Mouse (Mus musculus): Measurements from ENCODE around the gene Zscan20. TPM values are rescaled to one million over a fixed set of nuclear protein-coding genes. Genes with fewer than 3 reads are reported as not detected.
"Not testable (repeated sequence)": the region's sequence is repeated elsewhere in the genome, so short reads cannot be mapped to it uniquely, and the experiment has no call there.

Zscan20 gene
- polyA plus RNA-seq, 1 experiment from 2014 or later = 4.7 TPM

- Histone ChIP-seq H3K9me3 (replicated peaks) (no peaks in the 10 kb centered on the region), H3K4me2 (no peak overlapping the region), H3K4me1 (replicated peaks) (peaks cover 24% of the 10 kb centered on the region), H3K27me3 (replicated peaks) (no peaks in the 10 kb centered on the region), H3K9ac (no peak overlapping the region), H3K36me3 (no peaks in the 10 kb centered on the region), H3K27ac (ENCODE audit: poor library complexity, severe bottlenecking) (no peak overlapping the region; the same call in 1 of the 2 replicates), H3K4me3 (no peak overlapping the region)
- 38% methylated on average over 11 of the region's 11 CpGs for WGBS
- ATAC-seq (ENCODE audit: insufficient number of reproducible peaks, low FRiP score) = peak; percentile 23; the same call in 1 of the 2 replicates
These were observed 27.4 kb upstream of the Zscan20 start for GRCm38 (mm10) chr4:128637250-128637649.

GRCm38 (mm10) chr4:128635894-128636585 is 26.1 kb upstream of the Zscan20 start:
- 64% methylated on average over 10 of the region's 10 CpGs for WGBS
- no peak overlapping the region for H3K9ac ChIP-seq
- no peak overlapping the region for H3K4me3 ChIP-seq
- H3K27ac ChIP-seq (ENCODE audit: poor library complexity, severe bottlenecking) = no peak overlapping the region
- peaks cover 21% of the 10 kb centered on the region for H3K4me1 ChIP-seq (replicated peaks)
- H3K27me3 ChIP-seq (replicated peaks) = no peaks in the 10 kb centered on the region
- no peak overlapping the region for H3K4me2 ChIP-seq
- H3K9me3 ChIP-seq (replicated peaks) = no peaks in the 10 kb centered on the region
- ATAC-seq (ENCODE audit: insufficient number of reproducible peaks, low FRiP score) = no peak
- no peaks in the 10 kb centered on the region for H3K36me3 ChIP-seq

GRCm38 (mm10) chr4:128635451-128635850 is 25.6 kb upstream of the Zscan20 start:
- no peaks in the 10 kb centered on the region for H3K27me3 ChIP-seq (replicated peaks)
- no peak overlapping the region for H3K9ac ChIP-seq
- H3K4me3 ChIP-seq = no peak overlapping the region
- no peaks in the 10 kb centered on the region for H3K9me3 ChIP-seq (replicated peaks)
- H3K4me1 ChIP-seq (replicated peaks) = peaks cover 21% of the 10 kb centered on the region
- no peak for ATAC-seq (ENCODE audit: insufficient number of reproducible peaks, low FRiP score)
- WGBS = 82% methylated on average over 7 of the region's 7 CpGs
- H3K4me2 ChIP-seq = no peak overlapping the region
- H3K27ac ChIP-seq (ENCODE audit: poor library complexity, severe bottlenecking) = no peak overlapping the region
- no peaks in the 10 kb centered on the region for H3K36me3 ChIP-seq

GRCm38 (mm10) chr4:128621109-128621508 is 11.2 kb upstream of the Zscan20 start:
- Histone ChIP-seq H3K9me3 (replicated peaks) (no peaks in the 10 kb centered on the region), H3K27ac (ENCODE audit: poor library complexity, severe bottlenecking) (no peak overlapping the region), H3K9ac (no peak overlapping the region), H3K4me1 (replicated peaks) (peaks cover 17% of the 10 kb centered on the region), H3K36me3 (no peaks in the 10 kb centered on the region), H3K4me2 (no peak overlapping the region), H3K4me3 (no peak overlapping the region), H3K27me3 (replicated peaks) (peaks cover 15% of the 10 kb centered on the region)
- no peak for ATAC-seq (ENCODE audit: insufficient number of reproducible peaks, low FRiP score)
- 78% methylated on average over 8 of the region's 8 CpGs for WGBS

- Histone ChIP-seq H3K36me3 (no peaks in the 10 kb centered on the region), H3K9me3 (replicated peaks) (no peaks in the 10 kb centered on the region), H3K27me3 (replicated peaks) (peaks cover 21% of the 10 kb centered on the region), H3K27ac (ENCODE audit: poor library complexity, severe bottlenecking) (no peak overlapping the region), H3K4me3 (no peak overlapping the region), H3K4me2 (no peak overlapping the region), H3K9ac (no peak overlapping the region), H3K4me1 (replicated peaks) (peaks cover 17% of the 10 kb centered on the region)
- 75% methylated on average over 6 of the region's 6 CpGs for WGBS
- no peak for ATAC-seq (ENCODE audit: insufficient number of reproducible peaks, low FRiP score)
These were observed 10.7 kb upstream of the Zscan20 start for GRCm38 (mm10) chr4:128620572-128620971.

GRCm38 (mm10) chr4:128618963-128619362 is 9.1 kb upstream of the Zscan20 start:
- H3K36me3 ChIP-seq = no peaks in the 10 kb centered on the region
- ATAC-seq (ENCODE audit: insufficient number of reproducible peaks, low FRiP score) = no peak
- H3K9me3 ChIP-seq (replicated peaks) = no peaks in the 10 kb centered on the region
- no peak overlapping the region for H3K4me2 ChIP-seq
- H3K9ac ChIP-seq = no peak overlapping the region
- H3K4me1 ChIP-seq (replicated peaks) = peaks cover 17% of the 10 kb centered on the region
- H3K27ac ChIP-seq (ENCODE audit: poor library complexity, severe bottlenecking) = no peak overlapping the region
- no peak overlapping the region for H3K4me3 ChIP-seq
- H3K27me3 ChIP-seq (replicated peaks) = peaks cover 31% of the 10 kb centered on the region
- 58% methylated on average over 2 of the region's 2 CpGs for WGBS

GRCm38 (mm10) chr4:128618246-128618911 is 8.5 kb upstream of the Zscan20 start, which contains the start of gene Tlr12:
Gene Tlr12 (minus strand): TSS chr4:128618619.
- Histone ChIP-seq H3K4me2 (no peak within 1 kb of the TSS), H3K27ac (ENCODE audit: poor library complexity, severe bottlenecking) (no peak within 1 kb of the TSS), H3K4me3 (no peak within 1 kb of the TSS), H3K36me3 (no peaks in the 10 kb centered on the region), H3K9me3 (replicated peaks) (no peaks in the 10 kb centered on the region), H3K27me3 (replicated peaks) (peaks cover 31% of the 10 kb centered on the region), H3K4me1 (replicated peaks) (peaks cover 17% of the 10 kb centered on the region), H3K9ac (no peak within 1 kb of the TSS)
- ATAC-seq (ENCODE audit: insufficient number of reproducible peaks, low FRiP score) = 0 out of 2 replicates have a peak, but pooled peaks have one; percentile 19
- WGBS = 54% methylated on average over 15 of the region's 15 CpGs

GRCm38 (mm10) chr4:128617363-128618120 is 7.6 kb upstream of the Zscan20 start:
- Histone ChIP-seq H3K27ac (ENCODE audit: poor library complexity, severe bottlenecking) (no peak overlapping the region), H3K4me2 (0 out of 2 replicates have a peak overlapping the region, but pooled peaks have one; percentile 8), H3K36me3 (no peaks in the 10 kb centered on the region), H3K4me1 (replicated peaks) (peaks cover 17% of the 10 kb centered on the region), H3K4me3 (no peak overlapping the region), H3K27me3 (replicated peaks) (peaks cover 31% of the 10 kb centered on the region), H3K9me3 (replicated peaks) (no peaks in the 10 kb centered on the region), H3K9ac (no peak overlapping the region)
- WGBS = 38% methylated on average over 17 of the region's 17 CpGs
- peak; percentile 38; the same call in 1 of the 2 replicates for ATAC-seq (ENCODE audit: insufficient number of reproducible peaks, low FRiP score)

- peaks cover 17% of the 10 kb centered on the region for H3K4me1 ChIP-seq (replicated peaks)
- H3K9ac ChIP-seq = no peak overlapping the region
- no peaks in the 10 kb centered on the region for H3K9me3 ChIP-seq (replicated peaks)
- H3K27me3 ChIP-seq (replicated peaks) = peaks cover 31% of the 10 kb centered on the region
- ATAC-seq (ENCODE audit: insufficient number of reproducible peaks, low FRiP score) = no peak
- no peak overlapping the region for H3K4me2 ChIP-seq
- 83% methylated on average over 14 of the region's 14 CpGs for WGBS
- H3K27ac ChIP-seq (ENCODE audit: poor library complexity, severe bottlenecking) = no peak overlapping the region
- H3K4me3 ChIP-seq = no peak overlapping the region
- no peaks in the 10 kb centered on the region for H3K36me3 ChIP-seq
These were observed 5.9 kb upstream of the Zscan20 start for GRCm38 (mm10) chr4:128615761-128616160.

- 22% methylated on average over 8 of the region's 8 CpGs for WGBS
These were observed 3.4 kb upstream of the Zscan20 start for GRCm38 (mm10) chr4:128613326-128613725.

GRCm38 (mm10) chr4:128611726-128612125 is 1.8 kb upstream of the Zscan20 start:
- H3K9me3 ChIP-seq (replicated peaks); ATAC-seq (ENCODE audit: insufficient number of reproducible peaks, low FRiP score); H3K4me2 ChIP-seq; H3K27ac ChIP-seq (ENCODE audit: poor library complexity, severe bottlenecking); H3K4me1 ChIP-seq (replicated peaks); H3K4me3 ChIP-seq; H3K9ac ChIP-seq; H3K36me3 ChIP-seq: not testable (repeated sequence)
- peaks cover 22% of the 10 kb centered on the region for H3K27me3 ChIP-seq (replicated peaks)
- WGBS = 74% methylated on average over 3 of the region's 3 CpGs

More at GRCm38 (mm10) chr4:128613326-128613725, 3.4 kb upstream of the Zscan20 start:
- Histone ChIP-seq H3K9ac (no peak overlapping the region), H3K36me3 (no peaks in the 10 kb centered on the region), H3K4me2 (no peak overlapping the region), H3K4me1 (replicated peaks) (peaks cover 21% of the 10 kb centered on the region), H3K27ac (ENCODE audit: poor library complexity, severe bottlenecking) (no peak overlapping the region), H3K27me3 (replicated peaks) (peaks cover 31% of the 10 kb centered on the region), H3K4me3 (no peak overlapping the region), H3K9me3 (replicated peaks) (no peaks in the 10 kb centered on the region)
- ATAC-seq (ENCODE audit: insufficient number of reproducible peaks, low FRiP score) = no peak
